ENCODE assay signal across 14 mouse cellular contexts in the genomic region with DNA sequence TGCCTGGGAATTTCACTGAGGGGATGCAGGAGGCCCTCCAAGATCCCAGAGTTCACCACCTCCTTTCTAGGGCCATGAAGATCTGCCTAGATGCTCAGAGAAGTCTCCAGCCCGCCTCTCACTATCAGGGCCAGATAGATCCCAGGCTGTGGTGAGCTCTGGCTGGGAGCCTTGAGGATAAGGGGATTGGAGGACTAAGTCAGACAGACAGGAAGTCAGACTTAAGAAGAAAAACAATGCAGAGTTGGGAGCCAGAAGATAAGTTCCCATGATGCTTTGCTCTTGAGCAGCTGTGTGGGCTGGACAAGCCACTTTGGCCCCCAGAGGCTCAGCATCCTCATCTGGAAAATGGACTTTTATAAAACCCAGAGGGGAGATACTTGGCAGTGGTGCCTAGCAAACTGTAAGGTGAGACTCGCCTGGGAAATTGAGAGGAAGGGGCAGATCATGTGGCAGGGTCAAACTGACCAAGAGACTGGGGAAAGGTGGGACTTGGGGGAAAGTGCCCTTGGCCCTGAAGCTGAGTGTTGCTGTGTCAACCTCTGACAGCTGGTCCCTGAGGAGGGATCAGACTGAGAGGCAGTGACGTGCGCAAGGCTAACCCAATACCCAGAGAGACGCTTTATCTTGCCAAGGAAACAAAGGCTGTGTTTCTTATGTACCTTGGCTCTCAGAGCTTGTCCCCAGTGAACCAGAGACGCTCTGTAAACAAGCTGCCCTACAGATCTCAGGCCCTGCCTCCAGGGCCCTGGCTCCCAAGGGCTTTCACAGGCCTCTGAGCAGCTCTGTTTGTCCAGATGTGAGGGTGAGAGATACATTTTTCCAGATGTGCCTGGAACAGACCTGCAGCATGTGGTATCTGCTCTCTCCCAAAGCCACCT. TPM values are rescaled to one million over a fixed set of nuclear protein-coding genes. Genes with fewer than 3 reads are reported as not detected.
DNase-seq lines count a peak whose midpoint lies in the region; ATAC-seq and TF ChIP-seq lines count a peak whose summit lies in the region.
"Had no signal": no experiment of that assay in that cellular context is flagged by ENCODE, and none has a peak within 500 bp of the region (broad histone marks: within the 10 kb centered on the region; RNA-seq: fewer than 3 reads in every experiment).

No protein-coding gene starts in this region.

- no peaks in the 10 kb centered on the region for H3K9me3 ChIP-seq in liver, embryonic 12.5 days (replicated peaks)
- no peaks in the 10 kb centered on the region for H3K9me3 ChIP-seq in kidney, postnatal 0 days (replicated peaks; ENCODE audit: low read length)
- H3K9me3 ChIP-seq: forebrain, embryonic 13.5 days; limb, embryonic 13.5 days had no signal

- H3K27ac ChIP-seq in liver, adult 2 months (replicated peaks; ENCODE audit: insufficient read depth, low read depth, low read length): 0 out of 2 replicates have a peak overlapping the region, but pooled peaks have one; percentile 35
- no peak overlapping the region for H3K27ac ChIP-seq in liver, embryonic 12.5 days
- H3K27ac ChIP-seq in kidney, postnatal 0 days: peak overlapping the region; percentile 82
- H3K27ac ChIP-seq: forebrain, embryonic 13.5 days; limb, embryonic 13.5 days had no signal

- no peak overlapping the region for H3K9ac ChIP-seq in liver, adult 2 months (ENCODE audit: low read depth, low read length)
- no peak overlapping the region for H3K9ac ChIP-seq in liver, embryonic 12.5 days
- no peak overlapping the region for H3K9ac ChIP-seq in kidney, postnatal 0 days (ENCODE audit: low read depth, low read length)
- H3K9ac ChIP-seq: forebrain, embryonic 13.5 days; limb, embryonic 13.5 days had no signal

- 37% methylated on average over 6 of the region's 6 CpGs for WGBS in liver, adult 2 months
- WGBS in liver, embryonic 12.5 days (ENCODE audit: insufficient replicate concordance): 57% methylated on average over 6 of the region's 6 CpGs
- WGBS in kidney, postnatal 0 days: 42% methylated on average over 6 of the region's 6 CpGs

- no peak for TF ChIP-seq POLR2A in liver, adult 2 months (IDR thresholded peaks at IDR 0.05; ENCODE audit: extremely low read depth, insufficient read depth, low read length)

- H3K4me1 ChIP-seq in liver, adult 2 months (ENCODE audit: control insufficient read depth, insufficient read depth, low read length): peaks cover 4% of the 10 kb centered on the region
- peaks cover 9% of the 10 kb centered on the region; the same call in 1 of the 2 replicates for H3K4me1 ChIP-seq in liver, embryonic 12.5 days
- H3K4me1 ChIP-seq in kidney, postnatal 0 days (replicated peaks; ENCODE audit: insufficient read depth, low read length): peaks cover 53% of the 10 kb centered on the region

- H3K27me3 ChIP-seq in liver, adult 2 months (ENCODE audit: control insufficient read depth, insufficient read depth, low read length): no peaks in the 10 kb centered on the region
- H3K27me3 ChIP-seq in liver, embryonic 12.5 days (replicated peaks): peaks cover 98% of the 10 kb centered on the region
- no peaks in the 10 kb centered on the region for H3K27me3 ChIP-seq in kidney, postnatal 0 days (ENCODE audit: insufficient read depth, low read length)

- no peaks in the 10 kb centered on the region for H3K36me3 ChIP-seq in liver, adult 2 months (ENCODE audit: control insufficient read depth, insufficient read depth, low read length)
- H3K36me3 ChIP-seq in liver, embryonic 12.5 days: no peaks in the 10 kb centered on the region
- H3K36me3 ChIP-seq in kidney, postnatal 0 days (ENCODE audit: insufficient read depth, low read length): no peaks in the 10 kb centered on the region
- H3K36me3 ChIP-seq: limb, embryonic 13.5 days had no signal

- peak; percentile 49 for DNase-seq in liver, adult 2 months (ENCODE audit: extremely low read depth, low read depth, low spot score)
- DNase-seq in heart, adult 9 months (ENCODE audit: low spot score in 2 of 2): peak; percentile 88 to 89
- peak; percentile 67 for DNase-seq in kidney, postnatal 0 days (ENCODE audit: low spot score)
- DNase-seq in skeletal muscle tissue, adult 2 months (ENCODE audit: low read depth, low spot score): peak; percentile 62
- DNase-seq in urinary bladder, postnatal 14 days (ENCODE audit: low spot score): no peak
- DNase-seq in layer of hippocampus, adult 9-11 months: no peak
- no peak for DNase-seq in thymus, postnatal 36 days
- DNase-seq: cerebellum, adult 9-11 months had no signal

- H3K4me2 ChIP-seq in liver, embryonic 12.5 days: no peak overlapping the region
- H3K4me2 ChIP-seq in kidney, postnatal 0 days (ENCODE audit: low read length): 0 out of 2 replicates have a peak overlapping the region, but pooled peaks have one; percentile 10
- H3K4me2 ChIP-seq: forebrain, embryonic 13.5 days; limb, embryonic 13.5 days had no signal

- no peak overlapping the region for H3K4me3 ChIP-seq in liver, adult 2 months (ENCODE audit: insufficient read depth, low read depth, low read length)
- no peak overlapping the region for H3K4me3 ChIP-seq in liver, embryonic 12.5 days
- no peak overlapping the region for H3K4me3 ChIP-seq in kidney, postnatal 0 days (replicated peaks; ENCODE audit: low read depth, low read length)
- H3K4me3 ChIP-seq: forebrain, embryonic 13.5 days; limb, embryonic 13.5 days had no signal

- H3K79me2 ChIP-seq in liver, adult 2 months (ENCODE audit: control insufficient read depth, insufficient read depth, low read length): no peaks in the 10 kb centered on the region

- no peak for ATAC-seq in liver, embryonic 12.5 days
- ATAC-seq in kidney, postnatal 0 days (replicated peaks; ENCODE audit: low FRiP score, low read depth): no peak
- ATAC-seq: activated CD4-positive, CD25-positive, alpha-beta regulatory T cell, adult 4 months; forebrain, embryonic 13.5 days had no signal

- no peak for TF ChIP-seq CTCF in liver, adult 2 months (IDR thresholded peaks at IDR 0.05; ENCODE audit: low read depth, low read length)
- no peak for TF ChIP-seq CTCF in kidney, postnatal 0 days (IDR thresholded peaks at IDR 0.05; ENCODE audit: low read depth)

RNA-seq across cellular contexts. Expression of gene Heyl, which starts 4.3 kb away (rescaled TPM):
- total RNA-seq in liver, adult 2 months (2014; rRNA removed): 0.28 and 0.60 TPM in 2 replicates
- 1.0 and 1.4 TPM in 2 replicates for polyA plus RNA-seq in liver, adult 2 months (2012; rRNA removed)
- polyA plus RNA-seq in liver, embryonic 12.5 days (2016; fragmentation: Nextera tagmentation; extraction: Ambion mirVana): 0.83 and 1.2 TPM in 2 replicates
- 28.7 and 31.6 TPM in 2 replicates for polyA plus RNA-seq in kidney, postnatal 0 days (2015; fragmentation: Nextera tagmentation; extraction: Ambion mirVana)
- total RNA-seq: CH12.LX had no signal
- polyA plus RNA-seq: activated CD4-positive, CD25-positive, alpha-beta regulatory T cell, adult 4 months had no signal

RNA-seq across cellular contexts. Expression of gene Pabpc4, which starts 24.5 kb away (rescaled TPM):
- total RNA-seq in liver, adult 2 months (2014; rRNA removed): 25.3 and 41.9 TPM in 2 replicates
- polyA plus RNA-seq in liver, adult 2 months (2012; rRNA removed): 40.8 and 54.4 TPM in 2 replicates
- 110 and 112 TPM in 2 replicates for polyA plus RNA-seq in liver, embryonic 12.5 days (2016; fragmentation: Nextera tagmentation; extraction: Ambion mirVana)
- 28.2 and 29.7 TPM in 2 replicates for polyA plus RNA-seq in kidney, postnatal 0 days (2015; fragmentation: Nextera tagmentation; extraction: Ambion mirVana)

RNA-seq across cellular contexts. Expression of gene Nt5c1a, which starts 36.3 kb away (rescaled TPM):
- 0.20 TPM in 1 of 2 replicates, not detected in the other for total RNA-seq in liver, adult 2 months (2014; rRNA removed)
- polyA plus RNA-seq in liver, adult 2 months (2012; rRNA removed): not detected in 2 replicates
- polyA plus RNA-seq in liver, embryonic 12.5 days (2016; fragmentation: Nextera tagmentation; extraction: Ambion mirVana): not detected in 2 replicates
- polyA plus RNA-seq in kidney, postnatal 0 days (2015; fragmentation: Nextera tagmentation; extraction: Ambion mirVana): 0.47 and 0.71 TPM in 2 replicates
- total RNA-seq: CH12.LX had no signal
- polyA plus RNA-seq: activated CD4-positive, CD25-positive, alpha-beta regulatory T cell, adult 4 months; forebrain, embryonic 13.5 days; limb, embryonic 13.5 days; neural tube, embryonic 14.5 days had no signal

RNA-seq across cellular contexts. Expression of gene Hpcal4, which starts 54.6 kb away (rescaled TPM):
- total RNA-seq in liver, adult 2 months (2014; rRNA removed): 0.20 TPM in 1 of 2 replicates, not detected in the other
- not detected in 2 replicates for polyA plus RNA-seq in liver, adult 2 months (2012; rRNA removed)
- polyA plus RNA-seq in liver, embryonic 12.5 days (2016; fragmentation: Nextera tagmentation; extraction: Ambion mirVana): 0.10 TPM in 1 of 2 replicates, not detected in the other
- 3.7 and 3.8 TPM in 2 replicates for polyA plus RNA-seq in kidney, postnatal 0 days (2015; fragmentation: Nextera tagmentation; extraction: Ambion mirVana)
- total RNA-seq: CH12.LX had no signal
- polyA plus RNA-seq: activated CD4-positive, CD25-positive, alpha-beta regulatory T cell, adult 4 months had no signal

Comparison
In these comparisons a context has a peak if more than half of its experiments do, and no peak if none do; other contexts are left out.
1. DNase-seq: peak in liver, adult 2 months (single experiment), heart, adult 9 months (2 of 2), kidney, postnatal 0 days (single experiment) and skeletal muscle tissue, adult 2 months (single experiment); none in urinary bladder, postnatal 14 days (single experiment), layer of hippocampus, adult 9-11 months (single experiment) and thymus, postnatal 36 days (0 of 2).
2. RNA of gene Heyl, which starts 4.3 kb away (polyA plus RNA-seq): 28.7 to 31.6 TPM in kidney, postnatal 0 days; 1.0 to 1.4 TPM in liver, adult 2 months and 0.83 to 1.2 TPM in liver, embryonic 12.5 days; every median in the first group is over 10 times any median in the second.